Mouse (Mus musculus): Measurements from ENCODE around the gene Zfp763. TPM values are rescaled to one million over a fixed set of nuclear protein-coding genes. Genes with fewer than 3 reads are reported as not detected.

The Zfp763 gene
- polyA plus RNA-seq (2014; fragmentation: Illumina TruSeq; extraction: RNeasy Lipid Tissue Mini Kit (QIAGEN cat#74804)), result 42.5 TPM

DNA sequence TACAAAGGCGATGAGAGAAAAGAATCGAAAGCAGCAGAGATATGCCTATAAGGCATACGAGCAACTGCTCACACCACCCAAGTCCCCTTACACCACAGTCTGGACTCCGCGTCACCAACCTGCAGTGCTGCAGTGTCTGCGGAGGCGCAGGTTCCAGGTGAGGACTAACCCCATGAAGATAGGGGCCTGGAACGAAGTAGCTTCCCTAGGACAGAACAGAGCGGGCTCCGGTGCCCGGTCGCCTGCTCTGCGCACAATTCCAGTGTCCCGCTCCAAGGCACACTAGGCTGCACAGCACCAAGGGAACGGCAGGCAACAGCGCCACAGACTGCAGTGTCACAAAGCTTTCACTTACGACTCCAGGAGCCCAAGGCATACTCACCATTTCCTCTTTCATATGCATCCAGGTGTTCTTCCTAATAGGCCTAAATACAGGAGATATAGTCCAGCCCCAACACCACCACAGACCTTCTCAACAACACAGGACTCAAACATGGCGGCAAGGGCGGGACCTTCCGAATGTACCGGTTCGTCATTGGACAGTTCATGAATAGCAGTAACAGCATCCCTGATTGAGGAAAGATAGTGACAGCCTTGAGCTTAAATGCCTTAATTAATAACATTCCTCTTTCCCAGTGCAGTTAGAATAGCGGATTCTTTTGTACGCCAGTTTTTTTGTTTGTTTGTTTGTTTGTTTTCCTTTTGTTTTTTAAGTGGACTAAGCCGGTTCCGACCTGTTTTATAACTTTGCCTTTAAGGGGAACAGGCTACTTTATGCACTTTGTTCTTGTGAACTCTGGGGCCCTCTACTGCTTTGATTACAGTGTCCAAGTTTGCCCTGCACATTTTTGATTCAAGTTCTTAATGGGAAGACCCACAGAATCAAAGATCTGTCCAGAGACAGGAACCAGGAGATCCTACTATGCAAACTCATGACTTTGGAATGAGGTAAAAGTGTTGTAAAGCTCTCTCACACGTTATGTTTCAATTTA lies at the start of gene Zfp763:
Gene Zfp763, minus strand, starts transcription at position 503 of the 992 bp plus-strand sequence.

DNA sequence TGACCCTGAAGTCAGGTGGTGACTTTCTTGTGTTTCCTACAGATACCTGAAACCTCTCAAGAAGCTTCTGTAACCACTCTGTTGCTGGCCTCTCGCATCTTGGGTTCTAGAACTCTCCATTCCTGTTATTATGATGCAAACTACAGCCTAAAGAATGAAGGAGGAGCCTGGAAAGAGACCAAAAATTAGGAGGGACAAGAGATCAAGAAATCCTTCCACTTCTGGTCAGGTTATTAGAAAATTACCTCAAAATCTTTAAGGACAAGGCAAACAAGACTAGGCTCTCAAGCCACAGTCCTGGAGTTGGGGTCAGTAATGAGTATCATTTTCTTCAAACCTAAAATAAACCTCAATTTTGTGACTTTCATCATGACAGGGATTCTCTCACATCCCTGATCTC lies 34.8 kb upstream of the Zfp763 start, which contains the start of gene 4921501E09Rik:
Gene 4921501E09Rik, minus strand, starts transcription at position 101 of the 400 bp plus-strand sequence.

DNA sequence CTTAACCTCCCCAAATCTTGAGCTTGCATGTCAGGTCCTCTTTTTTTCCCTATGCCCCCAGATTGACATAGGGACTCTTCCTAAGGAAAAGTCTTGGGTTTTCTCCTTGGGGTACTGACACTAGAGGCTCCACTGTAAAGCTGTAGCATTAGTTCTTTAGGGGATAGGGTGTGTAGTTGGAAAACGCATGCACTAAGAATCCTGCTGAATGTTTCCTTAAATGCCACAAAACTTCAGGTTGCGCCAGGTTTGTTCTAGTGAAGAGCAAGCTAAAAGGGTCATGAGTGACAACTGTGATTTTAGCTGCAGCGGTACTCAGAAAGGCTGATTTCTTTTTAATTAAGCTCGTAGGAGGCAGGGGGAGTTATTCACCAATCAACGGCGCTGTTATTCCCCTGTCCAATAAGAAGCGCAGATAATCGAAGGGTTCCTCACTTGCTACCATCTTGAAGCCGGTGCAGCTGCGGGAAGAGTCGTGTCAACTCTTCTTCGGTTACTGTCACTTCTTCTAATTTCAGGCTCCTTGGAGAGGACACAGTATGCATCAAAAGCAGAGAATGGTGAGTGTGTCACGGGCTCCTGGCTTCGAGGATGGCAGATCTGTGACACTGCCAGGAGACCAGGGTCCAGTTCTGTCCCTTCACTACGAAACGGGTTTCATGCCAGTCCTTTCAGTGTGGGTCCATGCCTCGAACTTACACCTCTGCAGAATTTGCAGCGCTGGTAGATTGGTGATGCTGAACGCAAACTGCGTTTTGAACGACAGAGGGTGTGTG lies 40.3 kb downstream of the Zfp763 start, which contains the start of gene Zfp952:
Gene Zfp952, plus strand, starts transcription at position 431 of the 776 bp plus-strand sequence.

Other genes starting within 250 kb of the Zfp763 start
- 114 TPM for gene Zfp871, start 245.1 kb downstream of the Zfp763 start, polyA plus RNA-seq (2014; fragmentation: Illumina TruSeq; extraction: RNeasy Lipid Tissue Mini Kit (QIAGEN cat#74804))
- gene Zfp811, start 223.5 kb downstream of the Zfp763 start, polyA plus RNA-seq (2014; fragmentation: Illumina TruSeq; extraction: RNeasy Lipid Tissue Mini Kit (QIAGEN cat#74804)), result 3.5 TPM
- 31.1 TPM for gene Zfp799, start 203.1 kb downstream of the Zfp763 start, polyA plus RNA-seq (2014; fragmentation: Illumina TruSeq; extraction: RNeasy Lipid Tissue Mini Kit (QIAGEN cat#74804))
- gene Zfp870, start 141.8 kb downstream of the Zfp763 start, polyA plus RNA-seq (2014; fragmentation: Illumina TruSeq; extraction: RNeasy Lipid Tissue Mini Kit (QIAGEN cat#74804)), result 18.5 TPM
- gene Cyp4f14, start 116.1 kb downstream of the Zfp763 start, polyA plus RNA-seq (2014; fragmentation: Illumina TruSeq; extraction: RNeasy Lipid Tissue Mini Kit (QIAGEN cat#74804)), result 1.5 TPM
- 3.3 TPM for gene Cyp4f13, start 86.0 kb downstream of the Zfp763 start, polyA plus RNA-seq (2014; fragmentation: Illumina TruSeq; extraction: RNeasy Lipid Tissue Mini Kit (QIAGEN cat#74804))
- gene Zfp472, start 67.6 kb downstream of the Zfp763 start, polyA plus RNA-seq (2014; fragmentation: Illumina TruSeq; extraction: RNeasy Lipid Tissue Mini Kit (QIAGEN cat#74804)), result 23.6 TPM
- gene Zfp952, start 40.3 kb downstream of the Zfp763 start, polyA plus RNA-seq (2014; fragmentation: Illumina TruSeq; extraction: RNeasy Lipid Tissue Mini Kit (QIAGEN cat#74804)), result 28.4 TPM
- not detected for gene 4921501E09Rik, start 34.7 kb upstream of the Zfp763 start, polyA plus RNA-seq (2014; fragmentation: Illumina TruSeq; extraction: RNeasy Lipid Tissue Mini Kit (QIAGEN cat#74804))
- gene Zfp563, start 55.9 kb upstream of the Zfp763 start, polyA plus RNA-seq (2014; fragmentation: Illumina TruSeq; extraction: RNeasy Lipid Tissue Mini Kit (QIAGEN cat#74804)), result 36.2 TPM
- gene Morc2b, start 106.3 kb upstream of the Zfp763 start, polyA plus RNA-seq (2014; fragmentation: Illumina TruSeq; extraction: RNeasy Lipid Tissue Mini Kit (QIAGEN cat#74804)), result not detected
- gene Olfr55, start 135.0 kb upstream of the Zfp763 start, polyA plus RNA-seq (2014; fragmentation: Illumina TruSeq; extraction: RNeasy Lipid Tissue Mini Kit (QIAGEN cat#74804)), result not detected
- not detected for gene Olfr239, start 157.9 kb upstream of the Zfp763 start, polyA plus RNA-seq (2014; fragmentation: Illumina TruSeq; extraction: RNeasy Lipid Tissue Mini Kit (QIAGEN cat#74804))
- not detected for gene Olfr1564, start 188.3 kb upstream of the Zfp763 start, polyA plus RNA-seq (2014; fragmentation: Illumina TruSeq; extraction: RNeasy Lipid Tissue Mini Kit (QIAGEN cat#74804))
- 58.6 TPM for gene Zfp955a, start 221.7 kb upstream of the Zfp763 start, polyA plus RNA-seq (2014; fragmentation: Illumina TruSeq; extraction: RNeasy Lipid Tissue Mini Kit (QIAGEN cat#74804))
- gene Olfr63, start 231.3 kb upstream of the Zfp763 start, polyA plus RNA-seq (2014; fragmentation: Illumina TruSeq; extraction: RNeasy Lipid Tissue Mini Kit (QIAGEN cat#74804)), result not detected

Measured in ovary, adult 10 weeks (tissue).